Mouse (Mus musculus) liver, embryonic 13.5 days (tissue): ENCODE results near the gene Gramd1b. TPM values are rescaled to one million over a fixed set of nuclear protein-coding genes. Genes with fewer than 3 reads are reported as not detected.

Experiments
- ATAC-seq: fragments of 200-750 bp; cut with Nextera tagmentation; 2 replicates; pipeline ENCODE4 v1.8.0; 2017; ENCODE audit warnings: low read depth, mild to moderate bottlenecking, moderate number of reproducible peaks, moderate library complexity
- DNase-seq: peaks from one replicate; pipeline ENCODE4 v3.0.0; 2022
- H3K27ac ChIP-seq: fragments of 300-500 bp; sonication (generic); 2 replicates; pipeline ENCODE4 v1.5.1; 2015; ENCODE audit warnings: moderate library complexity, mild to moderate bottlenecking, inconsistent platforms
- H3K27me3 ChIP-seq: fragments of 300-500 bp; sonication (generic); 2 replicates; pipeline ENCODE4 v1.6.1; 2015; ENCODE audit warnings: mild to moderate bottlenecking, inconsistent platforms
- H3K36me3 ChIP-seq: fragments of 300-500 bp; sonication (generic); 2 replicates; pipeline ENCODE4 v1.6.1; 2015; ENCODE audit warnings: mild to moderate bottlenecking, inconsistent platforms
- H3K4me1 ChIP-seq: fragments of 300-500 bp; sonication (generic); replicated peaks from 2 replicates; pipeline ENCODE4 v1.6.1; 2015; ENCODE audit warnings: inconsistent platforms
- H3K4me2 ChIP-seq: fragments of 300-500 bp; sonication (generic); 2 replicates; pipeline ENCODE4 v1.6.1; 2015; ENCODE audit warnings: inconsistent platforms, mild to moderate bottlenecking, moderate library complexity
- H3K4me3 ChIP-seq: fragments of 300-500 bp; sonication (generic); replicated peaks from 2 replicates; pipeline ENCODE4 v1.5.1; 2015; ENCODE audit warnings: mild to moderate bottlenecking, inconsistent platforms
- H3K9ac ChIP-seq: fragments of 300-500 bp; sonication (generic); 2 replicates; pipeline ENCODE4 v1.6.1; 2015; ENCODE audit warnings: mild to moderate bottlenecking, inconsistent platforms
- H3K9me3 ChIP-seq: fragments of 300-500 bp; sonication (generic); replicated peaks from 2 replicates; pipeline ENCODE4 v1.6.1; 2016; ENCODE audit warnings: inconsistent platforms
- WGBS: fragments of 180-500 bp; shearing (Covaris S2); methylation state at CpG from one replicate; pipeline ENCODE4 v1.1.7; 2015; ENCODE audit not compliant: insufficient replicate concordance; 5-methylcytosine and 5-hydroxymethylcytosine counted together
- polyA plus RNA-seq: library from polyadenylated mRNA; unstranded; fragments of >200 nt; fragmentation: Nextera tagmentation; extraction: Ambion mirVana; gene quantifications from 2 replicates; pipeline ENCODE4 v1.2.1, GENCODE M21; 2015

The Gramd1b gene
- polyA plus RNA-seq, 1 experiment from 2014 or later = 0.44 TPM

GRCm38 (mm10) chr9:40339578-40339977 is 191.6 kb downstream of the Gramd1b start:
- Histone ChIP-seq H3K27ac (no peak overlapping the region), H3K27me3 (no peaks in the 10 kb centered on the region), H3K4me2 (no peak overlapping the region), H3K9ac (no peak overlapping the region), H3K4me3 (no peak overlapping the region), H3K4me1 (no peaks in the 10 kb centered on the region; the same call in 1 of the 2 replicates), H3K36me3 (no peaks in the 10 kb centered on the region), H3K9me3 (no peaks in the 10 kb centered on the region)
- no peak for ATAC-seq
- 71% methylated on average over 9 of the region's 9 CpGs for WGBS
- no peak for DNase-seq

DNA sequence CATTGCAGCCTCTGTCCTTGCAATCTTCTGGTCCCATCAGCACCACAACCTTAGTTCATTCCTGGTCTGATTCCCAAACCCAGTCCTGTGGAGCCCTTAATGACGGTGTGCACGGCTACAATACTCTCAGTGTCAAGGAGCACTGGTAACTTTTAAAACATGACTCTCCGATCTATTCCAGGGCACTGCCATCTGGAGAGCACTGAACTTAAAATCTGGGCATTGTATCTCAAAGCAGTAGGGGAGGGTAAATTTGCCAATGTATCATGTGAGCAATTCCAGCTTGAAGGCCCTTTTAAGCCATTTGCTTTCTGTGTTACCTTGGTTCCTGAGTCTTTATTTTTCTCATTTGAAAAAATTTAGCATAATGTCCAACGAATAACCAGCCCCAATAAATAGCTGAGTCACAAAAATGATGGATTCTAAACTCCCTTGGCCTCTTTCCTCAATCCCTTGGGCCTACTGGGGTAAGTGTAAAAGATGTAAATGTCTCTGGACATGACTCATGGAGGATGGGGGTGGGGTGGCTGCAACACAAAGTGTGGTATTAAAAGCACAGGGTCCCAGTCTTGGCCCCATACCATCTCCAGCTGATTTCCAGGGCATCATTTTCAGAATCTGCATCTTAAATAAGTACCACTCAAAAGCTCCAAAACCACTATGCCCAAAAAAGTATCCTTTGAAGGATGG is 193.9 kb downstream of the Gramd1b start:
- H3K4me3 ChIP-seq = no peak overlapping the region
- no peak overlapping the region for H3K27ac ChIP-seq
- ATAC-seq = no peak
- H3K27me3 ChIP-seq = no peaks in the 10 kb centered on the region
- no peaks in the 10 kb centered on the region; the same call in 1 of the 2 replicates for H3K4me1 ChIP-seq
- no peaks in the 10 kb centered on the region for H3K9me3 ChIP-seq
- H3K4me2 ChIP-seq = no peak overlapping the region
- H3K9ac ChIP-seq = no peak overlapping the region
- DNase-seq = no peak
- WGBS = 69% methylated on average over 4 of the region's 4 CpGs
- no peaks in the 10 kb centered on the region for H3K36me3 ChIP-seq

DNA sequence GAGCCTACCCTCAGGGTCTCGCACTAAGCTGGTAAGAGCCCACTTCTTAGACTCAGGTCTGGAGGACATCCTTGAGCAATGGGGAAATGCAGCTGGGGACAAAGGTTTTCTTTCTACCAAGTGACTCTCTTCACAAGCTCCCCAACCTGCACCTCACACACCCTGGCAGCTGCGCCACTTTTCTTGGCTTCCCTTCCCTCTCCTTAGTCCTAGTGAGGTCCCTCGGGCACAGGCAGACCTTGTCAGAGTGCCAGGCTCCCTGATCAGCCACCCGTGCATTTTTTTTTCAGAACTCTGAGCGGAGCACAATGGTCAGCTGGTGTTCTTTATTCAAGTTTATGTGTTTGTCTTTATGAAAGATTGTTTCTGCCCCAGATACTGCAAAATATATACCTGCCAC is 194.5 kb downstream of the Gramd1b start:
- WGBS = 65% methylated on average over 5 of the region's 5 CpGs
- DNase-seq (no peak), ATAC-seq (no peak)
- no peaks in the 10 kb centered on the region for H3K36me3 ChIP-seq
- H3K4me1 ChIP-seq = no peaks in the 10 kb centered on the region; the same call in 1 of the 2 replicates
- H3K9me3 ChIP-seq = no peaks in the 10 kb centered on the region
- H3K27me3 ChIP-seq = no peaks in the 10 kb centered on the region
- H3K9ac ChIP-seq = no peak overlapping the region
- H3K27ac ChIP-seq = no peak overlapping the region
- no peak overlapping the region for H3K4me3 ChIP-seq
- no peak overlapping the region for H3K4me2 ChIP-seq

DNA sequence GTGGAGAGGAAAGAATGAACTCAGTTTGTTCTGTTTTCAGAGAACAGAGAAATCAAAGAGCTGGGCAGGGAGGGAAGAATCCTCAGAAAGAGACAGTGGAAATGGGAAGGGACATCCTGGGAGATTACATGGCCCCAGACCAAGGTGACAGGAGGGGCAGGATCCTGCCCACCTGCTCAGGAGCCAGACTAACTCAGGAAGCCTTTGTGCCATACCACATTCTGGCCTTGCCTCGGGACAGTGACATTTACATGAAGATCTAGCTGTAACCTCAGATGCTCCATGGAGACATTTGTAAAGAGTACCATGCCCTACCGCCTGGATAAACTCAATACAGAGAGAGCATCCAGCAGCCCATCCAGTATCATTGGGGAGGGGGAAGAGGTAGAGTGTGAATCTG is 196.6 kb downstream of the Gramd1b start:
- H3K4me2 ChIP-seq = no peak overlapping the region
- H3K36me3 ChIP-seq = no peaks in the 10 kb centered on the region
- H3K27ac ChIP-seq = no peak overlapping the region
- no peaks in the 10 kb centered on the region; the same call in 1 of the 2 replicates for H3K4me1 ChIP-seq
- ATAC-seq (no peak), DNase-seq (no peak)
- H3K9ac ChIP-seq = no peak overlapping the region
- no peaks in the 10 kb centered on the region for H3K27me3 ChIP-seq
- H3K4me3 ChIP-seq = no peak overlapping the region
- H3K9me3 ChIP-seq = no peaks in the 10 kb centered on the region
- 48% methylated on average over 2 of the region's 2 CpGs for WGBS

- DNase-seq (peak; percentile 26), ATAC-seq (no peak)
- H3K27me3 ChIP-seq = no peaks in the 10 kb centered on the region
- H3K27ac ChIP-seq = no peak overlapping the region
- H3K4me3 ChIP-seq = no peak overlapping the region
- no peaks in the 10 kb centered on the region for H3K9me3 ChIP-seq
- 43% methylated on average over 9 of the region's 9 CpGs for WGBS
- H3K4me2 ChIP-seq = no peak overlapping the region
- H3K36me3 ChIP-seq = no peaks in the 10 kb centered on the region
- H3K9ac ChIP-seq = no peak overlapping the region
- no peaks in the 10 kb centered on the region; the same call in 1 of the 2 replicates for H3K4me1 ChIP-seq
These were observed 197.4 kb downstream of the Gramd1b start for GRCm38 (mm10) chr9:40333649-40334396.

GRCm38 (mm10) chr9:40332731-40333648 is 198.2 kb downstream of the Gramd1b start:
- WGBS = 63% methylated on average over 31 of the region's 31 CpGs
- no peak overlapping the region for H3K9ac ChIP-seq
- H3K36me3 ChIP-seq = no peaks in the 10 kb centered on the region
- H3K4me2 ChIP-seq = no peak overlapping the region
- H3K27ac ChIP-seq = no peak overlapping the region
- no peak overlapping the region for H3K4me3 ChIP-seq
- H3K9me3 ChIP-seq = no peaks in the 10 kb centered on the region
- ATAC-seq = no peak
- no peak for DNase-seq
- no peaks in the 10 kb centered on the region; the same call in 1 of the 2 replicates for H3K4me1 ChIP-seq
- H3K27me3 ChIP-seq = no peaks in the 10 kb centered on the region

DNA sequence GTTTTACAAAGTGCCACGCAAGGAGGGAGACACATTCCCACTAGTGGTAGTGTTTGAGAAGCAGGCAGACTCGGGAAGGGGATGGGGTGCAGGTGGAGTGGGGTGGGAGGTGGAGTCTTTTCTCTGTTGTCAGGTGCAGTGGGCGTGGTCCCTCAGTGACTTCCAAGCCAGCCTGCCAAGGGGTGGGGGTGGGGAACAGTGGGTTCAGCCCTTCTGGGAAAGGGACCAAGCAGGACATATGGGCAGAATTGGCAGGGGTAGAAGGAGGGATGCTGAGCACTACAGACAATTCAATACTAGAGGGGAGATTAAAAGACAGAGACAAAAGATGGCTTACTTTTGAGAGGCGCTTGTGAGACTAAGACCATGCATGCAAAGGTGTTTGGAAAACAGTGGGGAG is 198.9 kb downstream of the Gramd1b start:
- H3K27ac ChIP-seq = no peak overlapping the region
- 67% methylated on average over 4 of the region's 4 CpGs for WGBS
- H3K4me1 ChIP-seq = no peaks in the 10 kb centered on the region; the same call in 1 of the 2 replicates
- H3K9ac ChIP-seq = no peak overlapping the region
- H3K4me2 ChIP-seq = no peak overlapping the region
- no peaks in the 10 kb centered on the region for H3K27me3 ChIP-seq
- no peaks in the 10 kb centered on the region for H3K9me3 ChIP-seq
- ATAC-seq = no peak
- no peak overlapping the region for H3K4me3 ChIP-seq
- no peaks in the 10 kb centered on the region for H3K36me3 ChIP-seq
- DNase-seq = no peak

DNA sequence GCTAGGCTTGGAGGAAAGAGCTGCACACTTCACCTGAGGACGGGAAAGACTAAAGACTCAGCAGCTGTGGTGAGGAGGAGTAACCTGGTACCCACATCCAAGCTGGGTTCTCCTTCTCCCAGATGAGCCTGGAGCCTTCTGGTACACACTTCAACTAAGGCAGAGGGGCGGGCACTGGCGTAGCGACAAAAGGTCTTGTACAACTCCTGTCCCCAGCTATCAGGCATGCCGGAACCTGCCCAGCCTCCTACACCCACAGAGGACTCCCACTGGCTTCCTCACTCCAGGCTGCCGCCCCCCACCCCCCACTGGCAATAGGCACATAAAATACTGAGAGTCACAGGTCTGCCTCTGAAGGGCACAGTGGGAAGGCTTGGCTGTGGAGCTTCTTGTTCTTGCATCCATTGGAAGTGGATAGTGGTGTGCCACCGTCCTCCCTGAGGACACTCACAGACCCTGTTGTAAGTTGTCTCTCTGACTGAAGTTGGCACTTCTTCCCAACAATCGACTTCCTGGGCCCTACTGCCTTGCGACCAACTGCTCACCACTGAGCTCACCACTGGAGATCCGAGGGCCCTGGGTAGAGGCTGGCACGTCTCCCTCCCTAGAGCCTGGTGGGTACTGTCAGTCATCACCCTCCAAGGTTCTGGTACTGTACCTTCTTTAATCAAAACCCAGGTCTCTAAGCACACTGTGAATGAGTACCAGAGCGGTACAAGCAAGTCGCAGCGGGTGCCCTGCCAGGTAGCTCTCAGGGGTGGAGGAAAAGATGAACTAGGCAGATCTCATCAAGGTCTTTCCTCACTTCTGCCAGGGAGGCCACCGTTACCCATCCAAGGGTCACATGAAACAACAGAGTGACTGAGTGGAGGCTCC is 199.5 kb downstream of the Gramd1b start:
- Histone ChIP-seq H3K4me2 (no peak overlapping the region), H3K4me3 (no peak overlapping the region), H3K4me1 (no peaks in the 10 kb centered on the region; the same call in 1 of the 2 replicates), H3K27me3 (no peaks in the 10 kb centered on the region), H3K27ac (no peak overlapping the region), H3K9ac (no peak overlapping the region), H3K36me3 (no peaks in the 10 kb centered on the region), H3K9me3 (no peaks in the 10 kb centered on the region)
- DNase-seq (no peak), ATAC-seq (no peak)
- 73% methylated on average over 15 of the region's 15 CpGs for WGBS

- H3K9me3 ChIP-seq = no peaks in the 10 kb centered on the region
- peak; percentile 71 for ATAC-seq
- 50% methylated on average over 19 of the region's 19 CpGs for WGBS
- H3K4me2 ChIP-seq = no peak overlapping the region
- H3K4me1 ChIP-seq = peaks cover 4% of the 10 kb centered on the region; the same call in 1 of the 2 replicates
- no peak overlapping the region for H3K27ac ChIP-seq
- peak; percentile 53 for DNase-seq
- no peaks in the 10 kb centered on the region for H3K36me3 ChIP-seq
- no peak overlapping the region for H3K9ac ChIP-seq
- H3K4me3 ChIP-seq = no peak overlapping the region
- no peaks in the 10 kb centered on the region for H3K27me3 ChIP-seq
These were observed 200.4 kb downstream of the Gramd1b start for GRCm38 (mm10) chr9:40330609-40331382.
